Mouse (Mus musculus) forebrain, embryonic 16.5 days (tissue): ENCODE results near the gene Trim25. TPM values are rescaled to one million over a fixed set of nuclear protein-coding genes. Genes with fewer than 3 reads are reported as not detected.
A peak's percentile ranks its signal among the peaks of the same experiment; 100 is the strongest.

ENCODE experiments used
- ATAC-seq: fragments of 200-750 bp; cut with Nextera tagmentation; 2 replicates; pipeline ENCODE4 v1.8.0; 2017; ENCODE audit warnings: mild to moderate bottlenecking, moderate library complexity
- H3K27ac ChIP-seq: fragments of 300-500 bp; sonication (generic); 2 replicates; pipeline ENCODE4 v1.5.1; 2014; ENCODE audit warnings: low read length, control low read depth
- H3K27me3 ChIP-seq: fragments of 300-500 bp; sonication (generic); replicated peaks from 2 replicates; pipeline ENCODE4 v1.6.1; 2014; ENCODE audit warnings: low read length; ENCODE audit not compliant: control insufficient read depth, insufficient read depth
- H3K36me3 ChIP-seq: fragments of 300-500 bp; sonication (generic); 2 replicates; pipeline ENCODE4 v1.6.1; 2014; ENCODE audit not compliant: control insufficient read depth, insufficient read depth
- H3K4me1 ChIP-seq: fragments of 300-500 bp; sonication (generic); replicated peaks from 2 replicates; pipeline ENCODE4 v1.6.1; 2014; ENCODE audit warnings: low read length; ENCODE audit not compliant: control insufficient read depth, insufficient read depth
- H3K4me2 ChIP-seq: fragments of 300-500 bp; sonication (generic); 2 replicates; pipeline ENCODE4 v1.6.1; 2014; ENCODE audit warnings: mild to moderate bottlenecking, low read length, control low read depth
- H3K4me3 ChIP-seq: fragments of 300-500 bp; sonication (generic); replicated peaks from 2 replicates; pipeline ENCODE4 v1.5.1; 2014; ENCODE audit warnings: mild to moderate bottlenecking, low read length, control low read depth
- H3K9ac ChIP-seq: fragments of 300-500 bp; sonication (generic); replicated peaks from 2 replicates; pipeline ENCODE4 v1.6.1; 2014; ENCODE audit warnings: low read depth, low read length, control low read depth
- H3K9me3 ChIP-seq: fragments of 300-500 bp; sonication (generic); 2 replicates; pipeline ENCODE4 v1.6.1; 2016; ENCODE audit warnings: low read length; ENCODE audit not compliant: control insufficient read depth
- WGBS: fragments of 180-500 bp; shearing (Covaris S2); extraction: QIAGEN DNeasy Blood & Tissue Kit; methylation state at CpG from one replicate; pipeline ENCODE4 v1.1.7; 2014; 5-methylcytosine and 5-hydroxymethylcytosine counted together
- polyA plus RNA-seq: library from polyadenylated mRNA; unstranded; fragments of >200 nt; fragmentation: Nextera tagmentation; extraction: Ambion mirVana; gene quantifications from 2 replicates; pipeline ENCODE4 v1.2.1, GENCODE M21; 2015

The Trim25 gene
- 3.7 and 3.8 TPM in 2 replicates for polyA plus RNA-seq

GRCm38 (mm10) chr11:88998974-88999722 lies at the start of gene Trim25:
TSS of gene Trim25 (plus strand) at chr11:88999376.
- Histone ChIP-seq H3K36me3 (no peaks in the 10 kb centered on the region), H3K4me1 (0 out of 2 replicates have a peak, but pooled peaks cover 8% of the 10 kb centered on the region), H3K4me2 (peak within 1 kb of the TSS; percentile 47), H3K4me3 (peak within 1 kb of the TSS; percentile 45), H3K27me3 (peaks cover 18% of the 10 kb centered on the region), H3K9me3 (no peaks in the 10 kb centered on the region), H3K9ac (peak within 1 kb of the TSS; percentile 48), H3K27ac (no peak within 1 kb of the TSS)
- peak; percentile 68 for ATAC-seq
- 3% methylated on average over 48 of the region's 48 CpGs for WGBS

- H3K4me2 ChIP-seq, result no peak overlapping the region
- ATAC-seq, result no peak
- no peaks in the 10 kb centered on the region for H3K9me3 ChIP-seq
- no peaks in the 10 kb centered on the region for H3K4me1 ChIP-seq
- 95% methylated on average over 8 of the region's 8 CpGs for WGBS
- H3K27ac ChIP-seq, result no peak overlapping the region
- H3K9ac ChIP-seq, result no peak overlapping the region
- no peaks in the 10 kb centered on the region for H3K27me3 ChIP-seq
- H3K36me3 ChIP-seq, result peaks cover 6% of the 10 kb centered on the region; the same call in 1 of the 2 replicates
- no peak overlapping the region for H3K4me3 ChIP-seq
Measured at GRCm38 (mm10) chr11:88949802-88950639, 49.2 kb upstream of the Trim25 start.

DNA sequence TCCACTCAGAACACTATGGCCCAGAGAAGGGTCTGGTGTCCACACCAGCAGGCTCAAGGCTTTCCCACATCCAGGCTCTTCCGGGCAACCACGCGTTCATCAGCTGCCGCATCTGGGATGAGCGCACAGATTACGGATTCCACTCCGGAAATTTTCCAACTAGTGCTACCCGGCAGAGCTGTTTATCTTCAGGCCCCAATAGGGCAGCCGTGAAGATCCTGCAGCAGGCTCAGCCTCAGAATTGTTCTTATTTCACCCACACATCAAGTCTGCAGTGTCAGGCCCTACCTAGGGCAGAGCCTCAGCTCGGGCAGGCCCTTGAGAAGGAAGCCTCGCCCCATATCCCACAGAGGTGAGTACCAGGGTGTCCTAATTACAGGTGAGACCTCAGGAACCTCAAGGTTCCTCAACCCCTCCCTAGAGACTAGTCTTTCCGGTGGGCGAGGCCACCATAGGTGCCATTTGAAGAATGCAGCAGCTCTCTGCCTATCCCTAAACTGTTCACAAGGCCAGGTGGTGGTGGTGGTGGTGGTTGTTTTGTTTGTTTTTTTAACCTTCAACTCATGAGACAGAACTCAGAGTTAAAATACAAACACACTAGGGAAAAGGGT lies 48.4 kb upstream of the Trim25 start:
- Histone ChIP-seq H3K9me3 (no peaks in the 10 kb centered on the region), H3K9ac (no peak overlapping the region), H3K27ac (no peak overlapping the region), H3K27me3 (no peaks in the 10 kb centered on the region), H3K36me3 (peaks cover 3% of the 10 kb centered on the region; the same call in 1 of the 2 replicates), H3K4me2 (no peak overlapping the region), H3K4me1 (no peaks in the 10 kb centered on the region), H3K4me3 (no peak overlapping the region)
- 93% methylated on average over 13 of the region's 13 CpGs for WGBS
- ATAC-seq, result no peak

DNA sequence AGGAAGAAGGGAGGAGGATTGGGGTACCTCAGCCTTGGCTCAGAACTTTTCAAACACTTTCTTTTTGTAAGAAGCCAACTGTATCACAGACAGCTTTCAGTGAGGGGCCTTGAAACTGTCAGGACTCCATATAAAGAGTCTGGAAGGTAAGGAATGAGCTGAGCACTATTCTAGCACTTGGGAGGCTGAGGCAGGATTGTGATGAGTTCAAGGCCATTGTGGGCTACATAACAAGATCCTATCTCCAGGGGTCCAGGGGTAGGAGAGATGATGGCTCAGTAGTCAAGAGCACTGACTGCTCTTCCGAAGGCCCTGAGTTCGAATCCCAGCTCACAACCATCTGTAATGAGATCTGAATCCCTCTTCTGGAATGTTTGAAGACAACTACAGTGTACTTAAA lies 47.6 kb upstream of the Trim25 start:
- no peaks in the 10 kb centered on the region for H3K9me3 ChIP-seq
- H3K4me3 ChIP-seq, result no peak overlapping the region
- no peaks in the 10 kb centered on the region for H3K27me3 ChIP-seq
- peaks cover 3% of the 10 kb centered on the region; the same call in 1 of the 2 replicates for H3K36me3 ChIP-seq
- no peak overlapping the region for H3K4me2 ChIP-seq
- ATAC-seq, result no peak
- no peaks in the 10 kb centered on the region for H3K4me1 ChIP-seq
- H3K9ac ChIP-seq, result no peak overlapping the region
- WGBS, result 97% methylated on average over 2 of the region's 2 CpGs
- no peak overlapping the region for H3K27ac ChIP-seq

DNA sequence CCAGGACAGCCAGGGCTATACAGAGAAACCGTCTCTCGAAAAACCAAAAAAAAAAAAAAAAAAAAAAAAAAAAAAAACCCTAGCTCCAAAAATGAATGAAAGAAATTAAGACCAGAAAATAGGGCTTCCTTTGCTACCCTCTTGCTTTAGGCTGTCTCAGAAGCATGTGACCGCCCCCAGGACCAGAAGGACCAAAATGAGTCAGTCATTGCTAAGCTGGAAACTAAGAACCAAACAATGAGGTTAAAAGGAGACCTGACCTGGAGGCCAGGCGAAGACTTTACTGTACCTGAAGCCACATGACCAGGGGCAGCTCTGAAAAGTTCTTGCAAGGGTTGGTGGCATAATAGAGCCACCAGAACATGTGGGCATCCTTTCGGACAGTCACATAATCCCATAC lies 47.1 kb upstream of the Trim25 start:
- no peak for ATAC-seq
- Histone ChIP-seq H3K9me3 (no peaks in the 10 kb centered on the region), H3K4me3 (no peak overlapping the region), H3K27ac (no peak overlapping the region), H3K9ac (no peak overlapping the region), H3K36me3 (no peaks in the 10 kb centered on the region; the same call in 1 of the 2 replicates), H3K27me3 (no peaks in the 10 kb centered on the region), H3K4me2 (no peak overlapping the region), H3K4me1 (no peaks in the 10 kb centered on the region)
- WGBS, result 98% methylated on average over 5 of the region's 5 CpGs

GRCm38 (mm10) chr11:88953582-88953981 lies 45.6 kb upstream of the Trim25 start:
- no peak for ATAC-seq
- Histone ChIP-seq H3K27ac (no peak overlapping the region), H3K9ac (no peak overlapping the region), H3K4me2 (no peak overlapping the region), H3K4me1 (no peaks in the 10 kb centered on the region), H3K36me3 (no peaks in the 10 kb centered on the region; the same call in 1 of the 2 replicates), H3K27me3 (no peaks in the 10 kb centered on the region), H3K4me3 (no peak overlapping the region), H3K9me3 (no peaks in the 10 kb centered on the region)
- WGBS, result 98% methylated on average over 3 of the region's 3 CpGs

DNA sequence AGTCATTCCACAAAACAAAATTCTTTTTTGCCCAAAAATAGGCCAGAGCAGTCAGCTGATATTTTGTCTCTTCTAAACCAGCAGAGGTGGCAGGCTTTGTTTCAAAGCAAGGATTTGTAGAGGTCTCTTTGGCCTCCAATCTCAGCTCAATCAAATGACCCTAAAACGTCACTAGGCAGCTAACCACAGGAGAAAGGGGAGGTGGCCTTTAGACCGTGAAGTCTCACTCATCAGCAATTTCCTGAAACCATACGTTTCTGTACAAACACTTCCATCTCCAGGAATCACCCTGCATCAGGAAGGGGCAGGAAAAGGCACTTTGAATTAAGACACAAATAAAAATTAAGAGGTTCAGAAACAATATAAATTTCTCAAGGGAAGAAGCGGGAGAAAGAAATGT lies 44.4 kb upstream of the Trim25 start:
- ATAC-seq, result peak; percentile 54
- no peaks in the 10 kb centered on the region for H3K9me3 ChIP-seq
- no peaks in the 10 kb centered on the region for H3K4me1 ChIP-seq
- H3K4me3 ChIP-seq, result peak overlapping the region; percentile 61
- H3K9ac ChIP-seq, result peak overlapping the region; percentile 55
- H3K27ac ChIP-seq, result peak overlapping the region; percentile 53; the same call in 1 of the 2 replicates
- H3K27me3 ChIP-seq, result no peaks in the 10 kb centered on the region
- no peaks in the 10 kb centered on the region; the same call in 1 of the 2 replicates for H3K36me3 ChIP-seq
- peak overlapping the region; percentile 63 for H3K4me2 ChIP-seq
- under 1% methylated on average over 4 of the region's 4 CpGs for WGBS

- Histone ChIP-seq H3K9me3 (no peaks in the 10 kb centered on the region), H3K4me3 (peak within 1 kb of the TSS; percentile 61), H3K4me2 (peak within 1 kb of the TSS; percentile 63), H3K27ac (peak within 1 kb of the TSS; percentile 53; the same call in 1 of the 2 replicates), H3K36me3 (no peaks in the 10 kb centered on the region; the same call in 1 of the 2 replicates), H3K4me1 (no peaks in the 10 kb centered on the region), H3K27me3 (no peaks in the 10 kb centered on the region), H3K9ac (peak within 1 kb of the TSS; percentile 55)
- 5% methylated on average over 34 of the region's 34 CpGs for WGBS
- peak; percentile 99 for ATAC-seq
Measured at GRCm38 (mm10) chr11:88955217-88955969, 43.8 kb upstream of the Trim25 start, which contains the start of gene Scpep1. TSS of gene Scpep1 (minus strand) at chr11:88955465.
